Mouse (Mus musculus) liver, embryonic 15.5 days (tissue): ENCODE results near the gene Ankrd44. TPM values are rescaled to one million over a fixed set of nuclear protein-coding genes. Genes with fewer than 3 reads are reported as not detected.

Source experiments
- ATAC-seq: fragments of 200-750 bp; cut with Nextera tagmentation; 2 replicates; pipeline ENCODE4 v1.8.0; 2017; ENCODE audit warnings: moderate number of reproducible peaks, mild to moderate bottlenecking, moderate library complexity; ENCODE audit not compliant: insufficient read depth
- H3K27ac ChIP-seq: fragments of 300-500 bp; sonication (generic); replicated peaks from 2 replicates; pipeline ENCODE4 v1.5.1; 2015; ENCODE audit warnings: mild to moderate bottlenecking, inconsistent platforms
- H3K27me3 ChIP-seq: fragments of 300-500 bp; sonication (generic); 2 replicates; pipeline ENCODE4 v1.6.1; 2015; ENCODE audit warnings: mild to moderate bottlenecking, inconsistent platforms
- H3K36me3 ChIP-seq: fragments of 300-500 bp; sonication (generic); replicated peaks from 2 replicates; pipeline ENCODE4 v1.6.1; 2015; ENCODE audit warnings: moderate library complexity, mild to moderate bottlenecking, inconsistent platforms
- H3K4me1 ChIP-seq: fragments of 300-500 bp; sonication (generic); replicated peaks from 2 replicates; pipeline ENCODE4 v1.6.1; 2015; ENCODE audit warnings: inconsistent platforms
- H3K4me2 ChIP-seq: fragments of 300-500 bp; sonication (generic); 2 replicates; pipeline ENCODE4 v1.6.1; 2015; ENCODE audit warnings: moderate library complexity, mild to moderate bottlenecking, inconsistent platforms
- H3K4me3 ChIP-seq: fragments of 300-500 bp; sonication (generic); replicated peaks from 2 replicates; pipeline ENCODE4 v1.5.1; 2015; ENCODE audit warnings: mild to moderate bottlenecking, inconsistent platforms
- H3K9ac ChIP-seq: fragments of 300-500 bp; sonication (generic); 2 replicates; pipeline ENCODE4 v1.6.1; 2015; ENCODE audit warnings: moderate library complexity, mild to moderate bottlenecking, inconsistent platforms
- H3K9me3 ChIP-seq: fragments of 300-500 bp; sonication (generic); replicated peaks from 2 replicates; pipeline ENCODE4 v1.6.1; 2016; ENCODE audit warnings: inconsistent platforms
- WGBS: fragments of 180-500 bp; shearing (Covaris S2); methylation state at CpG from one replicate; pipeline ENCODE4 v1.1.7; 2015; ENCODE audit warnings: mixed read lengths; ENCODE audit not compliant: insufficient replicate concordance; 5-methylcytosine and 5-hydroxymethylcytosine counted together
- polyA plus RNA-seq: library from polyadenylated mRNA; unstranded; fragments of >200 nt; fragmentation: Nextera tagmentation; extraction: Ambion mirVana; gene quantifications from 2 replicates; pipeline ENCODE4 v1.2.1, GENCODE M21; 2015

Gene Ankrd44
- polyA plus RNA-seq, 1 experiment from 2014 or later, result 3.7 TPM

GRCm38 (mm10) chr1:54695396-54695795 is 230.8 kb downstream of the Ankrd44 start:
- Histone ChIP-seq H3K4me1 (no peaks in the 10 kb centered on the region), H3K9ac (no peak overlapping the region), H3K4me2 (no peak overlapping the region), H3K27me3 (no peaks in the 10 kb centered on the region), H3K27ac (no peak overlapping the region), H3K9me3 (no peaks in the 10 kb centered on the region), H3K36me3 (no peaks in the 10 kb centered on the region), H3K4me3 (no peak overlapping the region)
- ATAC-seq, result no peak
- 61% methylated on average over 3 of the region's 3 CpGs for WGBS

- no peak for ATAC-seq
- H3K4me3 ChIP-seq, result no peak overlapping the region
- H3K36me3 ChIP-seq, result no peaks in the 10 kb centered on the region
- no peaks in the 10 kb centered on the region for H3K9me3 ChIP-seq
- no peaks in the 10 kb centered on the region for H3K27me3 ChIP-seq
- H3K27ac ChIP-seq, result no peak overlapping the region
- no peak overlapping the region for H3K9ac ChIP-seq
- no peak overlapping the region for H3K4me2 ChIP-seq
- no peaks in the 10 kb centered on the region for H3K4me1 ChIP-seq
These were observed 234.4 kb downstream of the Ankrd44 start for GRCm38 (mm10) chr1:54691824-54692223.

- Histone ChIP-seq H3K9ac (no peak overlapping the region), H3K4me2 (no peak overlapping the region), H3K4me1 (no peaks in the 10 kb centered on the region), H3K9me3 (no peaks in the 10 kb centered on the region), H3K27me3 (no peaks in the 10 kb centered on the region), H3K36me3 (no peaks in the 10 kb centered on the region), H3K27ac (no peak overlapping the region), H3K4me3 (no peak overlapping the region)
- 13% methylated on average over 13 of the region's 13 CpGs for WGBS
- ATAC-seq, result no peak
These were observed 235.8 kb downstream of the Ankrd44 start for GRCm38 (mm10) chr1:54690291-54690965.

GRCm38 (mm10) chr1:54688441-54688840 is 237.7 kb downstream of the Ankrd44 start:
- no peaks in the 10 kb centered on the region for H3K4me1 ChIP-seq
- H3K36me3 ChIP-seq, result no peaks in the 10 kb centered on the region
- no peak overlapping the region for H3K9ac ChIP-seq
- H3K27me3 ChIP-seq, result no peaks in the 10 kb centered on the region
- no peaks in the 10 kb centered on the region for H3K9me3 ChIP-seq
- ATAC-seq, result no peak
- H3K27ac ChIP-seq, result no peak overlapping the region
- WGBS, result 67% methylated on average over 3 of the region's 3 CpGs
- H3K4me3 ChIP-seq, result no peak overlapping the region
- H3K4me2 ChIP-seq, result no peak overlapping the region

GRCm38 (mm10) chr1:54684316-54684715 is 241.9 kb downstream of the Ankrd44 start:
- no peak overlapping the region for H3K27ac ChIP-seq

GRCm38 (mm10) chr1:54679556-54679955 is 246.6 kb downstream of the Ankrd44 start:
- no peak overlapping the region for H3K4me2 ChIP-seq
- no peaks in the 10 kb centered on the region for H3K27me3 ChIP-seq
- WGBS, result 55% methylated on average over 1 of the region's 1 CpGs
- H3K9me3 ChIP-seq, result no peaks in the 10 kb centered on the region
- no peak overlapping the region for H3K27ac ChIP-seq
- no peak overlapping the region for H3K4me3 ChIP-seq
- H3K36me3 ChIP-seq, result no peaks in the 10 kb centered on the region
- no peak for ATAC-seq
- H3K4me1 ChIP-seq, result no peaks in the 10 kb centered on the region
- H3K9ac ChIP-seq, result no peak overlapping the region

More at GRCm38 (mm10) chr1:54684316-54684715, 241.9 kb downstream of the Ankrd44 start:
- WGBS, result 59% methylated on average over 4 of the region's 4 CpGs
- no peaks in the 10 kb centered on the region for H3K36me3 ChIP-seq
- ATAC-seq, result no peak
- no peak overlapping the region for H3K4me3 ChIP-seq
- no peaks in the 10 kb centered on the region for H3K9me3 ChIP-seq
- no peaks in the 10 kb centered on the region for H3K27me3 ChIP-seq
- H3K9ac ChIP-seq, result no peak overlapping the region
- no peak overlapping the region for H3K4me2 ChIP-seq
- no peaks in the 10 kb centered on the region for H3K4me1 ChIP-seq

- WGBS, result 49% methylated on average over 1 of the region's 1 CpGs
- ATAC-seq, result no peak
These were observed 248.2 kb downstream of the Ankrd44 start for GRCm38 (mm10) chr1:54678037-54678436.

GRCm38 (mm10) chr1:54675478-54675877 is 250.7 kb downstream of the Ankrd44 start:
- Histone ChIP-seq H3K27ac (no peak overlapping the region), H3K9ac (no peak overlapping the region), H3K27me3 (no peaks in the 10 kb centered on the region), H3K4me3 (no peak overlapping the region), H3K9me3 (no peaks in the 10 kb centered on the region), H3K36me3 (no peaks in the 10 kb centered on the region), H3K4me1 (no peaks in the 10 kb centered on the region), H3K4me2 (no peak overlapping the region)
- ATAC-seq, result no peak
- WGBS, result 63% methylated on average over 5 of the region's 5 CpGs

More at GRCm38 (mm10) chr1:54678037-54678436, 248.2 kb downstream of the Ankrd44 start:
- H3K9ac ChIP-seq, result no peak overlapping the region
- H3K4me1 ChIP-seq, result no peaks in the 10 kb centered on the region
- H3K36me3 ChIP-seq, result no peaks in the 10 kb centered on the region
- no peak overlapping the region for H3K27ac ChIP-seq
- no peaks in the 10 kb centered on the region for H3K27me3 ChIP-seq
- no peaks in the 10 kb centered on the region for H3K9me3 ChIP-seq
- no peak overlapping the region for H3K4me3 ChIP-seq
- H3K4me2 ChIP-seq, result no peak overlapping the region

- no peak overlapping the region for H3K27ac ChIP-seq
- H3K9me3 ChIP-seq, result no peaks in the 10 kb centered on the region
- WGBS, result 55% methylated on average over 2 of the region's 2 CpGs
- no peaks in the 10 kb centered on the region for H3K4me1 ChIP-seq
- H3K27me3 ChIP-seq, result no peaks in the 10 kb centered on the region
- H3K4me3 ChIP-seq, result no peak overlapping the region
- ATAC-seq, result no peak
- no peak overlapping the region for H3K9ac ChIP-seq
- H3K36me3 ChIP-seq, result no peaks in the 10 kb centered on the region
- no peak overlapping the region for H3K4me2 ChIP-seq
These were observed 258.2 kb downstream of the Ankrd44 start for GRCm38 (mm10) chr1:54667991-54668390.

GRCm38 (mm10) chr1:54665582-54666405 is 260.4 kb downstream of the Ankrd44 start:
- no peaks in the 10 kb centered on the region for H3K9me3 ChIP-seq
- H3K4me1 ChIP-seq, result no peaks in the 10 kb centered on the region
- no peak overlapping the region for H3K27ac ChIP-seq
- ATAC-seq, result no peak
- H3K4me2 ChIP-seq, result no peak overlapping the region
- no peaks in the 10 kb centered on the region for H3K27me3 ChIP-seq
- H3K9ac ChIP-seq, result no peak overlapping the region
- H3K36me3 ChIP-seq, result 0 out of 2 replicates have a peak, but pooled peaks cover under 1% of the 10 kb centered on the region
- H3K4me3 ChIP-seq, result no peak overlapping the region
- 46% methylated on average over 8 of the region's 8 CpGs for WGBS

- Histone ChIP-seq H3K36me3 (0 out of 2 replicates have a peak, but pooled peaks cover 2% of the 10 kb centered on the region), H3K9me3 (no peaks in the 10 kb centered on the region), H3K27ac (no peak overlapping the region), H3K4me3 (no peak overlapping the region), H3K4me2 (no peak overlapping the region), H3K27me3 (no peaks in the 10 kb centered on the region), H3K9ac (no peak overlapping the region), H3K4me1 (no peaks in the 10 kb centered on the region)
- WGBS, result 76% methylated on average over 4 of the region's 4 CpGs
- ATAC-seq, result no peak
These were observed 261.1 kb downstream of the Ankrd44 start for GRCm38 (mm10) chr1:54665095-54665494.
